Mouse (Mus musculus) lung, postnatal 25 days (tissue): ENCODE measurements around the gene Gpx8.
"Not testable (repeated sequence)": the region's sequence is repeated elsewhere in the genome, so short reads cannot be mapped to it uniquely, and the experiment has no call there.

Source experiments
- DNase-seq: peaks from one replicate; pipeline ENCODE4 v3.0.0; 2022; ENCODE audit warnings: low spot score

The Gpx8 gene

DNA sequence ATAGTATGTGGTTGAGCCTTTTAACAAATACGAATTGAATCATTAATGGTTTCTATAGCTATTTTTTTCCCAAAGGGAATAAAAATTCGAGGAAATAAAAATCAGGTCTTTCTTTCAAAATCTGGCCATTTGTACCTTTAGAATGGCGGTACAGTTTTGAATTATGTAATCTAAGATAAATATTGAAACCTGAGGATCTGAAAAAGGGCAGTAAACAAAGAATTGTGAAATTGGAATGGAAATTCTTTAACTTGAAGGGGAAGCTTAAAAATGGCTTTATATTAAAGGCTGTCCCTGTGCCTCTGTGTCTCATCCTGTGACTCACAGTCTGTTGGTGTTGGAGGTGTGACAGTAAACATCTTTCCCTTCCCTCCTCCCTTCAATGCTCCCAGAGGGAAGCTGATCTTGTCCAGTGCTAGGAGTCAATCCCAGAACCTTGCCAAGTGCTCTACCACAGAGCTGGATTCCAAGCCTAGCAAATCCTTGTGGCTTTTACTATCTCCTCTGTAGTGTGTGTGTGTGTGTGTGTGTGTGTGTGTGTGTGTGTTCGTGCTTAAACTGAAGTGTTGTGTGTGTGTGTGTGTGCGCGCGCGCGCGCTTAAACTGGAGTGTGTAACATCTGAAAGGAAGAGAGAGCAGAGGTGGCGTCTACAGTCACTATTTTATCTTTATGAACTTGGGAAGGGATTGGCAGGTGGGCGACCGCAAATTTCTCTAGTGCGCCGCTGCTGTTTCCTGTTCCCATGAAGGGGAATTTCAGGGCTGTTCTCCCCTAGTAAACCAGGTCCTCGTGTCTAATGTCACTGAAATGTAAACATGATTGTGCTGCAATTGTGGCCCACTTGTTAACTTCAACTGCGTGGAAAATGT, 22.7 kb downstream of the Gpx8 start:
- no peak for DNase-seq

DNA sequence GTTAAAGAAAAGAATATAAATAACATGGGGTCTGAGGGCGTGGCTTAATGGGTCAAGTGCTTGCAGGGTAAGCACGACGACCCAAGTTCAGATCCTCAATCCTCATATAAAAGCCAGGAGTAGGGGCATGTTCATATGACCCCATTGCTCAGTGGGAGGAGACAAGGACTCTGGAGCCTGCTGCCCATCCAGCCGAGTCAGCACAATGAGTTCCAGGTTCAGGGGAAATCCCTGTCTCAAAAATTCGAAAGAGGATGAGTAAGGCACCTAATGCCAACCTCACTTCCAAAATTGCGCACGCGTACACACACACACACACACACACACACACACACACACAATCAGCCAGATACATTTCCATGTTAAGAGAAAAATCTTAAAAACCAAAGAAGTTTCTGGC, 23.7 kb downstream of the Gpx8 start:
- DNase-seq, result no peak

DNA sequence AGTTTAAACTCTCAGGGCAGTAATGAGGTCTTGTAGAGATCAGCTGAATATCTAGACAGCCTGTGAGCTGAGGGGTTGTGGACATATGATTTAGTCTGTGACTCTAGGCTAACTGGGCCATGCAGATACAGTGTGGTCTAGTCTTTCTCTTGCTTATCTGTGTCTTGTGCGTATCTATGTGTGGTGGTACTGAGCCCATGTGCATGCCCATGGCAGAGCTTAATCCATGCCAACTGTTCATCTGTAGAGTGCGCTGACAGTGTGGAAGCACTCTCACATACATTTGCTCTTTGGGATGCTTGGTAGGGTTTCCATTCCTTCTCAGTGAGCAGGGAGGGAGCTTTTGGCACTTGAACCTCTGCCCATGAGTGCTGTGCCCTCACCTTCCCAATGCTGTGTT, 24.7 kb downstream of the Gpx8 start:
- no peak for DNase-seq

DNA sequence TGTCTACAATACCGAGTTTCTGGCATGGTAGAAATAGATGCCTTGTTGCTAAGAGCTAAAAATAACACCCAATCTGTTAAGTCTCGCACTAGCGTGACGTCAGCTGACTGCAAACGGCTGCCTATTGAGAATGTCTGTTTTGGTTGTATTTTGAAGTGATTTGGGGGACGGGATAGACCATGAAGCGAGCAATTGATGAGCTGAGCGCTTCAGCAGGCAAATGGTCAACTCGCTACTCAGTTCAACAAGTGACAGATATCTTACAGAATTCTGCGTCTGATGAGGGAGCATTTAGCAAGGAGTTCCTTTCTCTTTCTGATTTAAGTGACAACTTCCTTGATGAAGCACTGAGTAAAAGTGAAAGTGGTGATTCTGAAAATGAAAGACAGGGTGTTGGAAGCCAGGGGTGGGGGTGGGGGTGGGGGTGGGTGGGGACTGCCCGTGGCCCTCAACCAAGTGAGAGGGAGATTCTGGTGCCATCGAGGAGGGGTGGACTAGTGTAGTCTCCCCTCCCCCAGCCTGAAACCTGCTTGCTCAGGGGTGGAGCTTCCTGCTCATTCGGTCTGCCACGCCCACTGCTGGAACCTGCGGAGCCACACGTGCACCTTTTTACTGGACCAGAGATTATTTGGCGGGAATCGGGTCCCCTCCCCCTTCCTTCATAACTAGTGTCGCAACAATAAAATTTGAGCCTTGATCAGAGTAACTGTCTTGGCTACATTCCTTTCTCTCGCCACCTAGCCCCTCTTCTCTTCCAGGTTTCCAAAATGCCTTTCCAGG, 32.8 kb downstream of the Gpx8 start:
- DNase-seq, result not testable (repeated sequence)

DNA sequence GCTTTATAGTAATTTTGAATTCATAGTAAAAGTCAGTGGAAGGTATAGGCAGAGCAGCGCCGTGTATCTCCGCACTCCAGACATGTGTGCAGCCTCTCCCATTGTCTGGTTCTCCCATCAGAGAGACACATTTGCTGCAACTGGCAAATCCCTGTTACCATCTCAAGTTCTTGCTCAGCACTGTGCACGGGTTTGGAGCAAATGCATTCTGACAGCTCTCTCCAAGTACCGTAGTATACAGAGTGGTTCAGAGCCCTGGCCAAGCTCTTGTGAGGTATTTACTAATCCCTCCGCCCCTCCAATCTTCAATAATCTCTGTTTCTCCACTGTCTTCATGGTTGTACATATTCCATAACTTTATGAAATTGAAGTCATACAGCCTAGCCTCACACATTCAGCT, 33.5 kb downstream of the Gpx8 start:
- DNase-seq, result no peak

DNA sequence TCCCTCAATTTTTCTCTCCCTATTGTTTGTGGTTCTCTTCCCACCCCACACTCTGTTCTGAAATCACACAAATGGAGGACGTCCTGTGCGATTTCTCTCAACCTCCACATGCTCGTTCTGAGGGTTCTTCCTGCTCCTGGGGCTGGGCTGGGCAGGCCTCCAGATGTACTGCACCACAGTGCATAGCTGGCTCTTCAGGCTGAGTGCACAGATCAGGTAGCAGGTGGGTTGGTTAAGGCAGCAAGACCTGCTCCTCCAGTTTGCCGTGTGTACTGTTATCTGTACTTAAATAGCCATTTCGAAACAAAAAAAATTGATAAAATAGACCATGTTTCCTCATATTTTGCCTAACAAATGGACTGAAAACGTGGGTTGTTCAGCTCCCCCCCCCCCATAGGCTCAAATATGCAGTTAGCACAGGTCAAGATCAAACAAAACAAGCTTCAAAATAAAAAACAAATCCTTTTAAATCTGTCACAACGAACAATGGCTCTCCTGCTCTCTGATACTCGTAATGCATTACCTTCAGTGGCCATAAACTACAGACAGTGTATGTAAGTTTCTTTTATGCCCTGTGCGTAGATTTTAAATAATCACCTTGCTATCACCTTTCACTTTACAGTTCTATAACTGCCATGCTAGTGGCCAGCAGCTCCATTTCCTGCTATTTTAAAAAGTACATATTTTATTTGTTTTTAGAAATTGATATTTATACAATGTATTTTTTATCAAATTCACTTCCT, 45.5 kb downstream of the Gpx8 start:
- peak; percentile 81 for DNase-seq

DNA sequence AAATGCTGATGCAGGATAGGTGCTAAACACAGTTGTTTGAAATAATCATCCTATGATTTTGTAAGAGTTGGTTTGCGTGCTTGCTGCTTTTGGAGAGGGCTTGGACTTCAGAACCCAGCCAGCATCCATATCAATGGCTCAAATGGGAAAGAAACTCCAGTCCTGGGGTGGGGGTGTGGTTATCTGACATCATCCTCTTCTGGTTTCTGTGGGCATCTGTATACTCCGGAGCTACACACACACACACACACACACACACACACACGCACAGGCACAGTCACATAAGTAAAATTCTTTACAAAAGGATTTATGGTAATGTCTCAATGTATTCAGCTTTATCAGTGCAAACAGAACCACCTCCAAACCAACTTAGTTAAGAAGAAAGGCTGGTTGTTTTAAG, 46.1 kb downstream of the Gpx8 start:
- no peak for DNase-seq

DNA sequence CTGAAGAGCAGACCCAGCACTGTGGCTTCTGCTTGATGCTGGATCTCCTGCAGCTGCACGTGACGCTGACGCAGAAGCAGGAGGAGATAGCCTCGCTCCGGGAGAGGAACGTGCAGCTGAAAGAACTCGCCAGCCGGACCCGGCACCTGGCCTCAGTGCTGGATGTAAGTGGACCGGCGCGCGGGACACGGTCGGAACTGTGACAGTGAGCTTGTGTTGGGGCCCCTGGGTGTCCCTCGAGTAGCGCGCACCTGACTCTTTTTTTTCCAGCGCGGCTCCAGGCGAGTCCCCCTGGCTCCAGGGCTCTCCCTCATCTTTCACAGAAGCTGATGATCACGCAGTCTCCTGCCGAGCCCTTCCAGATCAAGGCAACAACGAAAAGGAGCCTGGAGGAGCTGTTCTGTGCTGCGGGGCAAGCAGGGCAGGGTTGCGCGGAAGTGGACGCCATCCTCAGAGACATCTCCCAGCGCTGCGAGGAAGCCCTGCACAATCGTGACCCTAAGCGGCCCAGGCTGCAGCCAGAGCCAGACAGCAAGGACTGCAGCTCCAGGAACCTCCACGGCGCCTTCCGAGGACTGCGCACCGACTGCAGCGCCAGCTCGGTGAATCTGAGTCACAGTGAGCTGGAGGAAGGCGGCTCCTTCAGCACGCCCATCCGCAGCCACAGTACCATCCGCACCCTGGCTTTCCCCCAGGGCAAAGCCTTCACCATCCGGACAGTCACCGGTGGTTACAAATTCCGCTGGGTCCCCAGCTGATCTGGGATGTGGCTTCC, 47.6 kb downstream of the Gpx8 start:
- no peak for DNase-seq

DNA sequence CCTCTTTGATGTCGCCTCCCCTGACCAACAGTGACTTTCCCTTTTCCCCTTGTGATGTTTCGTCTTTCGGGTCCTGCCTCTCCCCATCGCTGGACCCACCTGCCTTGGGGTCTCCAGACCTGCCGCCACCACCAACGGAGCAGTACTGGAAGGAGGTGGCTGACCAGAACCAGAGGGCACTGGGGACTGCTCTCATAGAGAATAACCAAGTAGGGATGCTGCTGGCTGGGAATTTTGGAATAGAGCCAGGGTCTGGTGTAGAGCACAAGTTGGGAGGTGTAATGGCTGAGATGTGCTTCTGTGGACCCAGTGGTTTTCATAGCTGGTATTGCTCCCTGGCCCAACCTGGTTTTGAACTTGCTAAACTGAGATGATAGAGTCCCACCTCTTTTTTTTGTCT, 48.8 kb downstream of the Gpx8 start:
- DNase-seq, result no peak

DNA sequence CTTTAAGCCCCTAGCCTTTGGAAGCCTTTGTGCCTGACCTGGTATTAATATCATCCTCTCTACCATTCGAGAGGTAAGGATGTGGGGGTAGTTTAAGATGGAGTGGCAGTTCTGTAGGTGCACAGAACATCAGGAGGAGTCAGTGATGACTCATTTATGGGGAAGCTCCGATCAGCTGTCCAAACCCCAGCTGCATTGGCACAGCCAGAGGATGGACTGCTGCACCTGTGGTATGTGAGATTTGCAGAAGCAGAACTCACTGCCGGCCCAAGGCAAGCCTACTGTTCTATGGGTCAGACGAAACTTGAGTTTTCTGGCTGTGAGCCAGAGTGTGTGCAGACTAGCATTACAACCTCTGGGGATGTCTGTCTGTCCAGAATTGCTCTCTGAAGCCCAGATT, 49.8 kb downstream of the Gpx8 start:
- no peak for DNase-seq

DNA sequence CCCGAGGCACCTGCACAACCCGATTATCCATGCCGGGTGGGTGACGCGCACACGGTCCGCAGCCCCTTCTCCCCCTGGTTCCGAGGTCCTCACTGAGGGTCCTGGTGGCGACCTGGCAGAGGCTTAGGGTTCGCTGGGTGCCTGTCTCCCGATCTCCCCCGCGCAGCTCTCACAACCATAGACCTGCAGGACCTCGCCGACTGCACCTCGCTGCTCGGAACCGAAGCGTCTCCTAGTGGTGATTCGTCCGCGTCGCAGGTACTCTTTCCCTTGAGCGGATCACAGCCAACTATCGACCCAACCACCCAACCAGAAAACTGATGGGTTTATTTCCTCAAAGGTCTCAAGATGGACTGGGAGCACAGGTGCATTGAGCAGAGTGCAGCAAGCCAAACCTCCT, 52.0 kb downstream of the Gpx8 start:
- peak; percentile 77 for DNase-seq

DNA sequence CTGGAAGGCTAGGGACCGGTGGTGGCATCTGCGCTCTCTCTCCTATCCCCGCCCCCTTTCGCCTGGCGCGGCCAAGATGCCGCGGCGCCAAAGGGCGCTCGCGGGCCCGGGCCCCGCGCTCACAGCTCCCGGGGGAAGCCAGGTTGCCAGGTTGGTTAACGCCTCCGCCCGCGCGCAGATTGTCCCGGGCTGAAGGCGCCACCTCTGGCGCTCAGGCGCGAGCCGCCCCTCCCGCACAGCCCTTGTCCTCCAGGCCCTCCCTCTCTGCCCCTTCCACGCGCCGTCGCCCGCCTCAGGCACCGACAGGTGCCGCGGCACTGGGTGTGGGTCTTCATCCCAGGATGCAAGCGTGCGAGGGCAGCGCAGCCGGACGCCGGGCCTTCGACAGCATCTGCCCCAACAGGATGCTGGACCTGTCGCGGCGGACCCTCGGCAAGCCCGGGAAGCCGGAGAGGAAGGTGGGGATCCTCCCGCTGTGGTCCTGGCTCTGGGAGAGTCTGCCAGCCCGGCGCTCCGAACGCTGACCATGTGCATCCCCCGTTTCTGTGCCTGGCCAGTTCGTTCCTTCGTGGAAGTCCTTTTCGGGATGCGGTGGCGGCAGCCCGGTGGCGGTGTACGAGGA, 52.6 kb downstream of the Gpx8 start, which contains the start of gene Mcidas:
Mcidas (plus strand) TSS at position 315 of the 622 bp plus-strand sequence.
- DNase-seq, result no peak
